ENCODE assay signal across 9 mouse cellular contexts in genomic region chr11:33147171-33147571, GRCm38 (mm10). TPM values are rescaled to one million over a fixed set of nuclear protein-coding genes. Genes with fewer than 3 reads are reported as not detected.
A peak's percentile ranks its signal among the peaks of the same experiment; 100 is the strongest.
DNase-seq lines count a peak whose midpoint lies in the region; ATAC-seq lines count a peak whose summit lies in the region.
"Had no signal": no experiment of that assay in that cellular context is flagged by ENCODE, and none has a peak within 500 bp of the region (broad histone marks: within the 10 kb centered on the region; RNA-seq: fewer than 3 reads in every experiment).

Gene Fgf18, minus strand, starts transcription at chr11:33147400.

- peaks cover 19% of the 10 kb centered on the region for H3K27me3 ChIP-seq in kidney, embryonic 16.5 days (ENCODE audit: insufficient read depth, low read length)
- H3K27me3 ChIP-seq in midbrain, embryonic 10.5 days (ENCODE audit: low read depth, poor library complexity, severe bottlenecking) = peaks cover 49% of the 10 kb centered on the region

- WGBS in kidney, embryonic 16.5 days = under 1% methylated on average over 31 of the region's 53 CpGs
- under 1% methylated on average over 50 of the region's 53 CpGs for WGBS in midbrain, embryonic 10.5 days

- H3K9me3 ChIP-seq in kidney, embryonic 16.5 days (ENCODE audit: low read length) = no peaks in the 10 kb centered on the region
- H3K9me3 ChIP-seq in midbrain, embryonic 10.5 days (replicated peaks) = no peaks in the 10 kb centered on the region

- peak within 1 kb of the TSS; percentile 98 for H3K4me2 ChIP-seq in kidney, embryonic 16.5 days (replicated peaks; ENCODE audit: low read depth, low read length)

- H3K36me3 ChIP-seq in kidney, embryonic 16.5 days (ENCODE audit: insufficient read depth, low read length) = peaks cover 26% of the 10 kb centered on the region
- H3K36me3 ChIP-seq in midbrain, embryonic 10.5 days = peaks cover 29% of the 10 kb centered on the region

- H3K27ac ChIP-seq in kidney, embryonic 16.5 days (ENCODE audit: low read length) = 0 out of 2 replicates have a peak within 1 kb of the TSS, but pooled peaks have one; percentile 29
- H3K27ac ChIP-seq in midbrain, embryonic 10.5 days (replicated peaks) = peak within 1 kb of the TSS; percentile 85

- H3K4me3 ChIP-seq in kidney, embryonic 16.5 days (ENCODE audit: low read length) = peak within 1 kb of the TSS; percentile 61
- peak within 1 kb of the TSS; percentile 74 for H3K4me3 ChIP-seq in midbrain, embryonic 10.5 days

- peaks cover 34% of the 10 kb centered on the region for H3K4me1 ChIP-seq in kidney, embryonic 16.5 days (ENCODE audit: insufficient read depth, low read length)
- H3K4me1 ChIP-seq in midbrain, embryonic 10.5 days = peaks cover 64% of the 10 kb centered on the region

- peak within 1 kb of the TSS; percentile 63 for H3K9ac ChIP-seq in kidney, embryonic 16.5 days (replicated peaks; ENCODE audit: low read length)

- DNase-seq in cerebellum, adult 9-10 months = no peak
- DNase-seq in B cell, adult 2 months = peak; percentile 38 to 48
- DNase-seq in cerebellum, adult 18-20 months = peak; percentile 21 to 57
- peak in 1 of 2 experiments; percentile 45 for DNase-seq in gastrocnemius, postnatal 4 days (ENCODE audit: low spot score in 2 of 2)
- DNase-seq in midbrain, embryonic 10.5 days (ENCODE audit: low spot score) = no peak
- peak; percentile 74 for DNase-seq in thymus, postnatal 4 days

- ATAC-seq in cerebellum, adult (ENCODE audit: insufficient number of reproducible peaks, low FRiP score, low TSS enrichment) = 0 out of 2 replicates have a peak, but pooled peaks have one; percentile 19
- peak; percentile 32 for ATAC-seq in kidney, embryonic 16.5 days (ENCODE audit: low FRiP score, low TSS enrichment)

RNA-seq across cellular contexts. Expression of gene Fgf18, which starts in this region (rescaled TPM):
- total RNA-seq in gastrocnemius, postnatal 4 days (2021) = 10 to 100 TPM; 19.9 to 21.2 TPM
- polyA plus RNA-seq in kidney, embryonic 16.5 days (2015; fragmentation: Nextera tagmentation; extraction: Ambion mirVana) = 1.7 and 2.1 TPM in 2 replicates
- polyA plus RNA-seq in midbrain, embryonic 10.5 days (2016; fragmentation: Nextera tagmentation; extraction: Ambion mirVana) = 6.5 and 8.8 TPM in 2 replicates
- total RNA-seq: hematopoietic stem cell, adult 5-6 weeks had no signal

Comparison
In these comparisons a context has a peak if more than half of its experiments do, and no peak if none do; other contexts are left out.
1. DNase-seq: peak in B cell, adult 2 months (2 of 2), cerebellum, adult 18-20 months (2 of 2) and thymus, postnatal 4 days (single experiment); none in cerebellum, adult 9-10 months (single experiment) and midbrain, embryonic 10.5 days (single experiment).